Mouse (Mus musculus) lung, embryonic 16.5 days (tissue): ENCODE results near the gene Nabp1. TPM values are rescaled to one million over a fixed set of nuclear protein-coding genes. Genes with fewer than 3 reads are reported as not detected.
A peak's percentile ranks its signal among the peaks of the same experiment; 100 is the strongest.

Source experiments
- ATAC-seq: fragments of 200-750 bp; cut with Nextera tagmentation; 2 replicates; pipeline ENCODE4 v1.8.0; 2017; ENCODE audit warnings: low read depth, mild to moderate bottlenecking, moderate library complexity
- H3K27ac ChIP-seq: fragments of 300-500 bp; sonication (generic); 2 replicates; pipeline ENCODE4 v1.5.1; 2014; ENCODE audit warnings: mild to moderate bottlenecking, control low read depth, low read length
- H3K27me3 ChIP-seq: fragments of 300-500 bp; sonication (generic); 2 replicates; pipeline ENCODE4 v1.6.1; 2014; ENCODE audit warnings: low read depth, low read length, mixed read lengths; ENCODE audit not compliant: control insufficient read depth, insufficient read depth
- H3K36me3 ChIP-seq: fragments of 300-500 bp; sonication (generic); 2 replicates; pipeline ENCODE4 v1.6.1; 2014; ENCODE audit warnings: low read length; ENCODE audit not compliant: control insufficient read depth, insufficient read depth
- H3K4me1 ChIP-seq: fragments of 300-500 bp; sonication (generic); replicated peaks from 2 replicates; pipeline ENCODE4 v1.6.1; 2014; ENCODE audit warnings: low read length, mixed read lengths; ENCODE audit not compliant: control insufficient read depth, insufficient read depth
- H3K4me2 ChIP-seq: fragments of 300-500 bp; sonication (generic); 2 replicates; pipeline ENCODE4 v1.6.1; 2014; ENCODE audit warnings: low read depth, low read length, control low read depth
- H3K4me3 ChIP-seq: fragments of 300-500 bp; sonication (generic); 2 replicates; pipeline ENCODE4 v1.5.1; 2014; ENCODE audit warnings: mild to moderate bottlenecking, low read length, control low read depth
- H3K9ac ChIP-seq: fragments of 300-500 bp; sonication (generic); 2 replicates; pipeline ENCODE4 v1.6.1; 2014; ENCODE audit warnings: low read length, control low read depth
- H3K9me3 ChIP-seq: fragments of 300-500 bp; sonication (generic); 2 replicates; pipeline ENCODE4 v1.6.1; 2016; ENCODE audit warnings: low read length; ENCODE audit not compliant: control insufficient read depth
- WGBS: fragments of 180-500 bp; shearing (Covaris S2); extraction: QIAGEN DNeasy Blood & Tissue Kit; methylation state at CpG from one replicate; pipeline ENCODE4 v1.1.7; 2014; 5-methylcytosine and 5-hydroxymethylcytosine counted together
- polyA plus RNA-seq: library from polyadenylated mRNA; unstranded; fragments of >200 nt; fragmentation: Nextera tagmentation; extraction: Ambion mirVana; gene quantifications from 2 replicates; pipeline ENCODE4 v1.2.1, GENCODE M21; 2015

Gene Nabp1
- polyA plus RNA-seq, 1 experiment from 2014 or later, result 12.0 TPM

DNA sequence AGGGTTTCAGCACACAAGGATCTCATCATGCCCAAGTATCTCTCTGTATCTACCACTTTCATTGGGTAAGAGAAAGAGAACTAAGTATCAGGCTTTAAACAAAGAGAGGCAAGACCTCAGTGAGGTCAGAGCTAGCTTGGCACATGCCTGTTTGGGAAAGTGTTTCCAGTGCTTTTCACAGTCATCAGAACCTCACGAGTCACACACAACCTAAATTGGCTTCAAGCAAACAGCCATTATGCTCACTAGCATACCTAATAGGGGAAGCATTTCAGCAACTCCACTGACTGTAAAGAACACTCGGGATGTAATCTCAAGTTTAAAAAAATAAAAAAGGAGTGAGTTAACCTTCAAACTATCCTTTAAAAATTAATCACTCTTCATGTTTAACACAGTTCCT lies 10.1 kb downstream of the Nabp1 start:
- Histone ChIP-seq H3K27me3 (no peaks in the 10 kb centered on the region), H3K9ac (no peak overlapping the region)

DNA sequence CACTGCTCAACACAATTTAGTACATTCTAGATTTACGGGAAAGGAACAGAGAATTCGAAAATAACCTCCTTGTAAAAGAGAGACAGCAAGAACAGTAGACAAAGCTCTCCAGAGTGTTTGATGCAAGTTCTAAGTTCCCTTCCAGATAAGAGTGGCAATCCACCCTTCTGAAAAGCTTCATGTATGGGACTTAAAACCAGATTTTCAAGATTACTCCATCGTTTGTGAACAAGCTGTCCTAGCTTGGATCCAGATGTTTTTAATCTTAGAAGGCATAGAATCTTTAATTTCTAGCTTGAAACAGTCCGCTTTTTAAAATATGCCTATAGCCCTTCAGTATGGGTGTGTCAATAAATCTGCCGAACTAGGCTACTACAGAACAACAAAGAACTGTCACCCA lies 11.0 kb downstream of the Nabp1 start:
- H3K9me3 ChIP-seq, result no peaks in the 10 kb centered on the region
- H3K27me3 ChIP-seq, result no peaks in the 10 kb centered on the region
- H3K9ac ChIP-seq, result no peak overlapping the region
- 0 out of 2 replicates have a peak, but pooled peaks cover 3% of the 10 kb centered on the region for H3K36me3 ChIP-seq
- no peak overlapping the region for H3K4me2 ChIP-seq
- ATAC-seq, result no peak
- no peak overlapping the region for H3K27ac ChIP-seq
- WGBS, result 80% methylated on average over 5 of the region's 5 CpGs
- H3K4me3 ChIP-seq, result no peak overlapping the region
- H3K4me1 ChIP-seq, result no peaks in the 10 kb centered on the region

More for the DNA sequence above, 10.1 kb downstream of the Nabp1 start:
- ATAC-seq, result no peak
- 45% methylated on average over 2 of the region's 2 CpGs for WGBS
- Histone ChIP-seq H3K4me3 (no peak overlapping the region), H3K27ac (no peak overlapping the region), H3K36me3 (0 out of 2 replicates have a peak, but pooled peaks cover 6% of the 10 kb centered on the region), H3K9me3 (no peaks in the 10 kb centered on the region), H3K4me1 (no peaks in the 10 kb centered on the region), H3K4me2 (no peak overlapping the region)

DNA sequence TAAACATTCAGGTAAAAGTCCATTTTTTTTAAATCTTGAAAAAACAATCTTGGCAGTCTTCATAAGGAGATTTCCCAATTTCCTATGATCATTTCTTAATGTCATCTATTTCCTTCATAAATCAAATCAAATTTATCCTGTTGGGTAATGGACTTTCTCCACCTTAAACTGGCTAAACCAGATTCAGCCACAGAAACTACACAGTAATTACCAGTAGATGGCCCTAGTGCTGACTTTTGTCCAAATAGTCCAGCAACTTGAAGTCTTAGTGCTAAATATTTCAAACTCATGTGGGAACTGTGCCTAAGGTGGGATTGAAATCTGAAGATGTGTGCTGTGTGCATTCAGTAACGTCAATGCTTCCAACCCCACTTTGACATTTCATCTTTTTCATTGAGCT lies 11.8 kb downstream of the Nabp1 start:
- H3K36me3 ChIP-seq, result 0 out of 2 replicates have a peak, but pooled peaks cover 3% of the 10 kb centered on the region
- no peaks in the 10 kb centered on the region for H3K27me3 ChIP-seq
- no peak for ATAC-seq
- H3K9me3 ChIP-seq, result no peaks in the 10 kb centered on the region
- H3K4me3 ChIP-seq, result no peak overlapping the region
- no peaks in the 10 kb centered on the region for H3K4me1 ChIP-seq
- H3K27ac ChIP-seq, result no peak overlapping the region
- H3K4me2 ChIP-seq, result no peak overlapping the region
- no peak overlapping the region for H3K9ac ChIP-seq
- 29% methylated on average over 1 of the region's 1 CpGs for WGBS

DNA sequence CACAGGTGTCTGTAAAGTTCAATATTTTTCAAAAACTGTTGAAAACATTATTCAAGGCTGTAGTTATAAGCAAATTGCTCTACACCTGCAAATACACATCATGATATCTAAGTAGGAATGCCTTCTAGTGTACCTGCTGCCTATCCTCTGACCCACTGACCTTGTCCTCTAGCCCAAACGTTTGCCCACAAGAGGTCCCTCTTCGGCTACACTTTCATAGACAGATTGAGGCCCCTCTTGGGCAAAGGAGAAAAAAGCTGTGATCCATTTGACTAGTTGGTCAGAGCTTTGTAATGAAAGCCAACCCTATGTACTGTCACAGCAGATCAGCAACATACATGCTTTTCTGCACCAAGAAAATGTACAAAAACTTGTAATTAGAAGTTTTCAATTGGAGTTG lies 12.9 kb downstream of the Nabp1 start:
- Histone ChIP-seq H3K27ac (no peak overlapping the region), H3K4me2 (no peak overlapping the region), H3K4me1 (no peaks in the 10 kb centered on the region), H3K27me3 (no peaks in the 10 kb centered on the region), H3K36me3 (0 out of 2 replicates have a peak, but pooled peaks cover 3% of the 10 kb centered on the region), H3K4me3 (no peak overlapping the region), H3K9ac (no peak overlapping the region), H3K9me3 (no peaks in the 10 kb centered on the region)
- ATAC-seq, result no peak
- 25% methylated on average over 2 of the region's 2 CpGs for WGBS

DNA sequence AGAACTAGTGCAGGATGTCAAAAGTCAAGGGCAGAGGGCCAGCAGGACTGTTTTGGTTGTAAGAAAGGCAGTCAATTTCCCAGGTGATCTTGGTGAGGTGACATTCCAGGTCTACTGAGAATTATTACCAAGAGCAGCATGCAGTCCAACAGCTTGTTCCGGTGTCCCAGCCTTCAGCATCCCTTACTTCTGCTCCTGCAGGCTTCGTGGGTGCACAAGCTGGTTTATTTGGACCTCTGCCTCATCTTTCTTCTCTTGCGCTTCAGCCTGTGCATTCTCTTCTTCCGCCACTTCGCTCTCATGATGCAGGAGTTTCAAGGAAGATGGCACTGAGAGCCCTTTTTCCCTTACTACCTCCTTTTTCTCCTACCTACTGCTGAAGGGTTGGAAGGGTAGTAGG lies 15.2 kb downstream of the Nabp1 start:
- Histone ChIP-seq H3K36me3 (no peaks in the 10 kb centered on the region), H3K27ac (no peak overlapping the region), H3K4me3 (no peak overlapping the region), H3K9ac (no peak overlapping the region), H3K4me2 (no peak overlapping the region), H3K9me3 (no peaks in the 10 kb centered on the region), H3K4me1 (no peaks in the 10 kb centered on the region), H3K27me3 (no peaks in the 10 kb centered on the region)
- no peak for ATAC-seq
- WGBS, result 82% methylated on average over 5 of the region's 5 CpGs

DNA sequence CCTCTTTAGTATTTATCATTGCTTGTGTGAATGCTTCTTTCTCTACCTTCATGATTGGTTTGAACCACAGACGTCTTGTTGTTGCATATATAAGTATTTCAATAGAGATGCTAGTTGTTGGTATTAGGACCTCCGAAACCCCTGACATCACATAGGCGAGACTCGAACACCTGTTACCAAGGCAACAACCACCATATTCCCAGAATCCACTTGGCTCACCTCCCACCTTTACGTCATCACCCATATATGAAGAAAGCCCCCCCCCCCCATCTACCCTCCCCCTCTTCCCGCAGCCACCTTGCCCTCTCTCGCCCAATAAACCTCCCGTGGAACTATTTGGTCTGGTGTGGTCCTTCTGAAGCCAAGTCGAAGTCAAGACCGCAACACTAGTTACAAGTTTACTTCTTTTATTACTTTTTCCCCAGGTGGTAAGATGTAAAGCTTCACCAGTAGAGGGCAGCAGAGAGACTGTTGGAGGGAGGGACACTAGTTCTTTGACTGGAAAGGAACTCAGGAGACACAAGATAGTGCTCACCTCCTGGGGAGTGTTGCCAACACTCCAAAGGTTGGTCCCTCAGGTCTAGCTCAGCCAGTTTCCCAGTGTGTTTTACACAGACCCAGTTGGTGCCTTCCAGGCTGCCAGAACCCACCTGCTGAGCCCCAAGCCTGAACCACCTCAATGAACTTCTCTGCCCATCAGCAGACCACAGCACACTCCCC lies 19.3 kb downstream of the Nabp1 start:
- Histone ChIP-seq H3K4me1 (no peaks in the 10 kb centered on the region), H3K9ac (no peak overlapping the region), H3K4me2 (no peak overlapping the region), H3K27me3 (no peaks in the 10 kb centered on the region), H3K4me3 (no peak overlapping the region), H3K27ac (no peak overlapping the region), H3K9me3 (no peaks in the 10 kb centered on the region), H3K36me3 (no peaks in the 10 kb centered on the region)
- ATAC-seq, result no peak
- 63% methylated on average over 10 of the region's 10 CpGs for WGBS

DNA sequence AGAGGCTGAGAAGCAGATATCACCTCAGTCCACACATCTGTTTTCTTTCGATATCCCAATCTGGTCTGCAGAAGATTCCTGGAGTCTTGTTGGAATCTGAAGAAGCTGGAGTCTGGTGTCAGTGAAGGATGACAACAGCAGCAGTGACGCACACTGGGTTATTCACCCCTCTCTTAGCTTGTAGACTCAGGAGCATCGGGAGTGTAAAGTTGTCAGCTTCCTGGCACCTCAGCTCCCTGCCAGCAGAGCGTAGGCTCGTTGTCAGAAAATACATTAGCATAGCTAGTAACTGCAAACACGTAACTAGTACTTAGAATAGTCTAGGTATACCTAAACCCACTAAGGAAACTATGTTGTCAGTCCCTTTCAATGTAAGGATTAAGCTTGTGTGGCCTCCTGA lies 20.1 kb downstream of the Nabp1 start:
- H3K4me2 ChIP-seq, result no peak overlapping the region
- no peaks in the 10 kb centered on the region for H3K27me3 ChIP-seq
- H3K9ac ChIP-seq, result no peak overlapping the region
- no peaks in the 10 kb centered on the region for H3K36me3 ChIP-seq
- no peak overlapping the region for H3K4me3 ChIP-seq
- no peak overlapping the region for H3K27ac ChIP-seq
- 54% methylated on average over 6 of the region's 6 CpGs for WGBS
- H3K9me3 ChIP-seq, result no peaks in the 10 kb centered on the region
- no peak for ATAC-seq
- H3K4me1 ChIP-seq, result no peaks in the 10 kb centered on the region

DNA sequence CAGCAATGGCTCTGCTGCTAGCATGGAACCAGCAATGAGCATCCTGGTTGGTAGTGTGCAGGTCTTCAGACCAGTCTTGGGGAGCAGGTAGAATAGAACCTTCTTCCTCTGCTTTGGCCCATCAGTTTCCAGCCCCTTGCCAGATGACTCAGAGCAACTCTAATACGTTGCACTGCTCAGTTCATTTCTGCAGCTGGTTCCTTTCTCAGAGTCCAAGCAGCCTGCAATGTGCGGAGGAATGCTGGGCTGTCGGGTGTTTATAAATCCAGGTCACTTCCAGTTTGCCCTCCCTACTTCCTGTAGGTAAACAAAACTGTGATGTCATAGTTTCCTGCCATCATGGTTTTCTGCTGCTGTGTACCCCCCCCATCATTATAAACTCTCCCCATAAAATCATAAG lies 21.0 kb downstream of the Nabp1 start:
- ATAC-seq, result peak; percentile 45; the same call in 1 of the 2 replicates
- no peak overlapping the region for H3K27ac ChIP-seq
- no peak overlapping the region for H3K4me2 ChIP-seq
- H3K9me3 ChIP-seq, result no peaks in the 10 kb centered on the region
- no peaks in the 10 kb centered on the region for H3K4me1 ChIP-seq
- 31% methylated on average over 3 of the region's 3 CpGs for WGBS
- H3K27me3 ChIP-seq, result no peaks in the 10 kb centered on the region
- H3K36me3 ChIP-seq, result no peaks in the 10 kb centered on the region
- H3K9ac ChIP-seq, result no peak overlapping the region
- no peak overlapping the region for H3K4me3 ChIP-seq

DNA sequence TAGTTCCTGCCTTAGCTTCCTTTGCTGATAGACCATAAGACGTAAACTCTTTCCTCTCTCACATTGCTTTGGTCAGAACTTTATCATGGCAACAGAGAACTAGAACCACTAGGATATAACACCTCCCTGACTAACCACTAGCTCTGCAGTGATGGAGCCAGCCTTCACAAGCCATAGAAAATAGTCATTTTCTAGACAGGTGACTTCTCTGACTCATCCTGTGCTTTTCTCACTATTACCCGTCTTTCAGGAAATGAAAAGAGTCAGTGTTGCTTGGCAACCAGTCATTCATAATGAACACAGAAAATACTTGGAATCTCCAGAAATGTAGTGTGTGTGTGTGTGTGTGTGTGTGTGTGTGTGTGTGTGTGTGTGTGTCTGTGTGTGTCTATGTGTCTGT lies 29.4 kb downstream of the Nabp1 start:
- no peak overlapping the region for H3K9ac ChIP-seq
- 31% methylated on average over 2 of the region's 2 CpGs for WGBS
- ATAC-seq, result no peak
- no peak overlapping the region for H3K4me3 ChIP-seq
- no peaks in the 10 kb centered on the region for H3K9me3 ChIP-seq
- H3K27ac ChIP-seq, result no peak overlapping the region
- H3K27me3 ChIP-seq, result no peaks in the 10 kb centered on the region
- no peaks in the 10 kb centered on the region for H3K36me3 ChIP-seq
- no peak overlapping the region for H3K4me2 ChIP-seq
- H3K4me1 ChIP-seq, result no peaks in the 10 kb centered on the region; the same call in 1 of the 2 replicates
